Comparison of ENCODE assay signal across 21 mouse cellular contexts in genomic region chrX:145090964-145091363, GRCm38 (mm10).
A peak's percentile ranks its signal among the peaks of the same experiment; 100 is the strongest.
DNase-seq lines count a peak whose midpoint lies in the region; ATAC-seq lines count a peak whose summit lies in the region.
"Had no signal": no experiment of that assay in that cellular context is flagged by ENCODE, and none has a peak within 500 bp of the region (broad histone marks: within the 10 kb centered on the region; RNA-seq: fewer than 3 reads in every experiment).

No protein-coding gene starts in this region.

- no peaks in the 10 kb centered on the region for H3K9me3 ChIP-seq in hindbrain, embryonic 14.5 days (ENCODE audit: control insufficient read depth, low read length)
- H3K9me3 ChIP-seq: G1E had no signal

- no peak overlapping the region for H3K9ac ChIP-seq in hindbrain, embryonic 14.5 days

- ATAC-seq in granulocyte monocyte progenitor cell, adult 5-6 weeks (replicated peaks; ENCODE audit: poor library complexity, severe bottlenecking): peak; percentile 90
- 0 out of 2 replicates have a peak, but pooled peaks have one; percentile 18 for ATAC-seq in megakaryocyte, adult 5-6 weeks (ENCODE audit: poor library complexity, severe bottlenecking)
- peak; percentile 65 for ATAC-seq in megakaryocyte progenitor cell, adult 5-6 weeks (replicated peaks; ENCODE audit: poor library complexity)
- no peak for ATAC-seq in hindbrain, embryonic 14.5 days (ENCODE audit: low FRiP score)
- ATAC-seq: activated CD4-positive, CD25-positive, alpha-beta regulatory T cell, adult 4 months; CD4-positive, CD25-positive, alpha-beta regulatory T cell, adult 4 months; Patski had no signal

- DNase-seq in layer of hippocampus, adult 9-11 months: no peak
- no peak for DNase-seq in thymus, postnatal 10 days (ENCODE audit: low spot score in 2 of 2)
- DNase-seq in hindbrain, embryonic 14.5 days (ENCODE audit: low spot score): no peak
- DNase-seq: adrenal gland, adult 2 months; adrenal gland, adult 8-10 months; adrenal gland, postnatal 10 days; adrenal gland, postnatal 14 days; adrenal gland, postnatal 25 days; adrenal gland, postnatal 36 days; B cell, adult 2 months; cerebellum, adult 11 months; cerebellum, adult 11-12 months; cerebellum, adult 18-20 months had no signal

- 94% methylated on average over 2 of the region's 2 CpGs for WGBS in hindbrain, embryonic 14.5 days

- H3K4me3 ChIP-seq in hindbrain, embryonic 14.5 days (replicated peaks; ENCODE audit: low read length): no peak overlapping the region

- H3K4me1 ChIP-seq in hindbrain, embryonic 14.5 days (replicated peaks; ENCODE audit: control insufficient read depth, insufficient read depth, low read length): no peaks in the 10 kb centered on the region

- no peaks in the 10 kb centered on the region for H3K27me3 ChIP-seq in hindbrain, embryonic 14.5 days (ENCODE audit: control insufficient read depth, insufficient read depth, low read length)
- H3K27me3 ChIP-seq: CH12.LX had no signal

- no peak overlapping the region for H3K27ac ChIP-seq in hindbrain, embryonic 14.5 days

- no peak overlapping the region for H3K4me2 ChIP-seq in hindbrain, embryonic 14.5 days (replicated peaks)

- no peaks in the 10 kb centered on the region for H3K36me3 ChIP-seq in hindbrain, embryonic 14.5 days (replicated peaks; ENCODE audit: control insufficient read depth, insufficient read depth)
- H3K36me3 ChIP-seq: G1E had no signal
